Mouse (Mus musculus) right cerebral cortex, postnatal 36 days (tissue): Measurements from ENCODE around the gene Gpr34.

Source experiments
- DNase-seq, 2 experiments: peaks; one replicate each; pipeline ENCODE4 v3.0.0; 2022; ENCODE audit warnings: low spot score in 2 of 2, mixed read lengths in 1 of 2

The Gpr34 gene

GRCm38 (mm10) chrX:13631599-13632283 lies at the start of gene Gpr34:
Gpr34 (plus strand) TSS chrX:13632089.
- no peak for DNase-seq

- DNase-seq = no peak
Observed at GRCm38 (mm10) chrX:13599373-13599772, 32.5 kb upstream of the Gpr34 start.

GRCm38 (mm10) chrX:13599966-13600365 lies 31.9 kb upstream of the Gpr34 start:
- no peak for DNase-seq

- DNase-seq = no peak
Observed at GRCm38 (mm10) chrX:13606741-13607140, 25.1 kb upstream of the Gpr34 start.

- no peak for DNase-seq
Observed at GRCm38 (mm10) chrX:13607752-13608151, 24.1 kb upstream of the Gpr34 start.

- no peak for DNase-seq
Observed at GRCm38 (mm10) chrX:13611114-13611513, 20.8 kb upstream of the Gpr34 start.

- no peak for DNase-seq
Observed at GRCm38 (mm10) chrX:13612115-13612514, 19.8 kb upstream of the Gpr34 start.

- DNase-seq = no peak
Observed at GRCm38 (mm10) chrX:13616726-13617125, 15.2 kb upstream of the Gpr34 start.

- DNase-seq = no peak
Observed at GRCm38 (mm10) chrX:13617294-13617693, 14.6 kb upstream of the Gpr34 start.

- no peak for DNase-seq
Observed at GRCm38 (mm10) chrX:13618476-13618875, 13.4 kb upstream of the Gpr34 start.

- DNase-seq = no peak
Observed at GRCm38 (mm10) chrX:13621473-13621872, 10.4 kb upstream of the Gpr34 start.

- no peak for DNase-seq
Observed at GRCm38 (mm10) chrX:13622654-13623053, 9.2 kb upstream of the Gpr34 start.

- DNase-seq = no peak
Observed at GRCm38 (mm10) chrX:13636398-13636797, 4.5 kb downstream of the Gpr34 start.

GRCm38 (mm10) chrX:13638894-13639293 lies 7.0 kb downstream of the Gpr34 start:
- no peak for DNase-seq

GRCm38 (mm10) chrX:13651889-13652288 lies 20.0 kb downstream of the Gpr34 start:
- DNase-seq = no peak

GRCm38 (mm10) chrX:13652291-13652690 lies 20.4 kb downstream of the Gpr34 start:
- no peak for DNase-seq

- peak; percentile 7 to 26 for DNase-seq
Observed at GRCm38 (mm10) chrX:13655005-13655421, 23.1 kb downstream of the Gpr34 start.

GRCm38 (mm10) chrX:13655906-13656305 lies 24.0 kb downstream of the Gpr34 start:
- DNase-seq = no peak

GRCm38 (mm10) chrX:13656721-13657120 lies 24.8 kb downstream of the Gpr34 start:
- DNase-seq = peak; percentile 9 to 11

GRCm38 (mm10) chrX:13658616-13659140 lies 26.8 kb downstream of the Gpr34 start:
- no peak for DNase-seq

- DNase-seq = no peak
Observed at GRCm38 (mm10) chrX:13659201-13659890, 27.5 kb downstream of the Gpr34 start.

- DNase-seq = no peak
Observed at GRCm38 (mm10) chrX:13661063-13661462, 29.2 kb downstream of the Gpr34 start, which contains the start of gene Gpr82. Gpr82 (plus strand) TSS chrX:13661363.

GRCm38 (mm10) chrX:13668867-13669266 lies 37.0 kb downstream of the Gpr34 start:
- DNase-seq = no peak
